Mouse (Mus musculus): ENCODE measurements around the gene Col1a2. TPM values are rescaled to one million over a fixed set of nuclear protein-coding genes. Genes with fewer than 3 reads are reported as not detected.
A peak's percentile ranks its signal among the peaks of the same experiment; 100 is the strongest.

Col1a2 gene
- polyA plus RNA-seq, 1 experiment = 144 TPM

- Histone ChIP-seq H3K27me3 (ENCODE audit: control insufficient read depth, insufficient read depth, insufficient read length) (no peaks in the 10 kb centered on the region), H3K79me3 (ENCODE audit: low read depth) (no peaks in the 10 kb centered on the region), H3K79me2 (ENCODE audit: control insufficient read depth, insufficient read depth) (no peaks in the 10 kb centered on the region), H3K36me3 (ENCODE audit: control insufficient read depth, insufficient read depth) (no peaks in the 10 kb centered on the region), H3ac (ENCODE audit: control insufficient read depth, insufficient read length, low read depth) (no peak overlapping the region), H3K4me3 (ENCODE audit: insufficient read depth, poor library complexity, severe bottlenecking) (no peak overlapping the region)
- TF ChIP-seq MAX (IDR thresholded peaks at IDR 0.05) (no peak), FOSL1 (IDR thresholded peaks at IDR 0.05; ENCODE audit: insufficient read depth, low read length, poor library complexity, severe bottlenecking) (no peak)
These were observed 65.8 kb downstream of the Col1a2 start for GRCm38 (mm10) chr6:4570412-4570811.

GRCm38 (mm10) chr6:4577756-4578155 is 73.1 kb downstream of the Col1a2 start:
- H3K79me3 ChIP-seq (ENCODE audit: low read depth) = no peaks in the 10 kb centered on the region
- TF ChIP-seq MYOD1 (IDR thresholded peaks at IDR 0.05; ENCODE audit: control insufficient read depth, insufficient read length, low read depth) (no peak), FOSL1 (IDR thresholded peaks at IDR 0.05; ENCODE audit: insufficient read depth, low read length, poor library complexity, severe bottlenecking) (no peak), CTCF (IDR thresholded peaks at IDR 0.05; ENCODE audit: control insufficient read depth, insufficient read depth, insufficient read length) (no peak), USF1 (IDR thresholded peaks at IDR 0.05; ENCODE audit: low read depth) (no peak), CEBPB (IDR thresholded peaks at IDR 0.05; ENCODE audit: low read depth) (no peak), MAX (IDR thresholded peaks at IDR 0.05) (no peak), MYOG (IDR thresholded peaks at IDR 0.05; ENCODE audit: control insufficient read depth, extremely low read depth, insufficient read length) (no peak)
- H3ac ChIP-seq (ENCODE audit: control insufficient read depth, insufficient read length, low read depth) = no peak overlapping the region
- H3K4me3 ChIP-seq (ENCODE audit: insufficient read depth, poor library complexity, severe bottlenecking) = no peak overlapping the region
- H3K36me3 ChIP-seq (ENCODE audit: control insufficient read depth, insufficient read depth) = no peaks in the 10 kb centered on the region
- H3K79me2 ChIP-seq (ENCODE audit: control insufficient read depth, insufficient read depth) = no peaks in the 10 kb centered on the region
- H3K27me3 ChIP-seq (ENCODE audit: control insufficient read depth, insufficient read depth, insufficient read length) = peaks cover 5% of the 10 kb centered on the region

- Histone ChIP-seq H3K36me3 (ENCODE audit: control insufficient read depth, insufficient read depth) (no peaks in the 10 kb centered on the region), H3K79me3 (ENCODE audit: low read depth) (no peaks in the 10 kb centered on the region), H3K79me2 (ENCODE audit: control insufficient read depth, insufficient read depth) (no peaks in the 10 kb centered on the region), H3ac (ENCODE audit: control insufficient read depth, insufficient read length, low read depth) (no peak overlapping the region), H3K27me3 (ENCODE audit: control insufficient read depth, insufficient read depth, insufficient read length) (peaks cover 5% of the 10 kb centered on the region), H3K4me3 (ENCODE audit: insufficient read depth, poor library complexity, severe bottlenecking) (no peak overlapping the region)
- TF ChIP-seq CEBPB (IDR thresholded peaks at IDR 0.05; ENCODE audit: low read depth) (peak; percentile 29), USF1 (IDR thresholded peaks at IDR 0.05; ENCODE audit: low read depth) (no peak), FOSL1 (IDR thresholded peaks at IDR 0.05; ENCODE audit: insufficient read depth, low read length, poor library complexity, severe bottlenecking) (no peak)
These were observed 73.7 kb downstream of the Col1a2 start for GRCm38 (mm10) chr6:4578343-4578742.

GRCm38 (mm10) chr6:4579620-4580019 is 75.0 kb downstream of the Col1a2 start:
- no peak overlapping the region for H3K4me3 ChIP-seq (ENCODE audit: insufficient read depth, poor library complexity, severe bottlenecking)
- TF ChIP-seq USF1 (IDR thresholded peaks at IDR 0.05; ENCODE audit: low read depth) (no peak), CTCF (IDR thresholded peaks at IDR 0.05; ENCODE audit: control insufficient read depth, insufficient read depth, insufficient read length) (no peak), MAX (IDR thresholded peaks at IDR 0.05) (no peak)
- no peaks in the 10 kb centered on the region for H3K79me3 ChIP-seq (ENCODE audit: low read depth)
- peaks cover 5% of the 10 kb centered on the region for H3K27me3 ChIP-seq (ENCODE audit: control insufficient read depth, insufficient read depth, insufficient read length)
- H3K36me3 ChIP-seq (ENCODE audit: control insufficient read depth, insufficient read depth) = no peaks in the 10 kb centered on the region
- no peaks in the 10 kb centered on the region for H3K79me2 ChIP-seq (ENCODE audit: control insufficient read depth, insufficient read depth)
- no peak overlapping the region for H3ac ChIP-seq (ENCODE audit: control insufficient read depth, insufficient read length, low read depth)

GRCm38 (mm10) chr6:4583485-4583884 is 78.9 kb downstream of the Col1a2 start:
- Histone ChIP-seq H3K36me3 (ENCODE audit: control insufficient read depth, insufficient read depth) (no peaks in the 10 kb centered on the region), H3K27me3 (ENCODE audit: control insufficient read depth, insufficient read depth, insufficient read length) (peaks cover 5% of the 10 kb centered on the region), H3ac (ENCODE audit: control insufficient read depth, insufficient read length, low read depth) (no peak overlapping the region), H3K79me3 (ENCODE audit: low read depth) (no peaks in the 10 kb centered on the region), H3K79me2 (ENCODE audit: control insufficient read depth, insufficient read depth) (no peaks in the 10 kb centered on the region), H3K4me3 (ENCODE audit: insufficient read depth, poor library complexity, severe bottlenecking) (no peak overlapping the region)
- TF ChIP-seq MAX (IDR thresholded peaks at IDR 0.05) (no peak), FOSL1 (IDR thresholded peaks at IDR 0.05; ENCODE audit: insufficient read depth, low read length, poor library complexity, severe bottlenecking) (no peak), MYOG (IDR thresholded peaks at IDR 0.05; ENCODE audit: control insufficient read depth, extremely low read depth, insufficient read length) (no peak), CTCF (IDR thresholded peaks at IDR 0.05; ENCODE audit: control insufficient read depth, insufficient read depth, insufficient read length) (no peak)

- H3K79me3 ChIP-seq (ENCODE audit: low read depth) = no peaks in the 10 kb centered on the region
- H3K79me2 ChIP-seq (ENCODE audit: control insufficient read depth, insufficient read depth) = no peaks in the 10 kb centered on the region
- no peak overlapping the region for H3ac ChIP-seq (ENCODE audit: control insufficient read depth, insufficient read length, low read depth)
- H3K27me3 ChIP-seq (ENCODE audit: control insufficient read depth, insufficient read depth, insufficient read length) = no peaks in the 10 kb centered on the region
- H3K36me3 ChIP-seq (ENCODE audit: control insufficient read depth, insufficient read depth) = no peaks in the 10 kb centered on the region
- TF ChIP-seq MYOG (IDR thresholded peaks at IDR 0.05; ENCODE audit: control insufficient read depth, extremely low read depth, insufficient read length) (no peak), CEBPB (IDR thresholded peaks at IDR 0.05; ENCODE audit: low read depth) (peak; percentile 92)
- H3K4me3 ChIP-seq (ENCODE audit: insufficient read depth, poor library complexity, severe bottlenecking) = no peak overlapping the region
These were observed 83.3 kb downstream of the Col1a2 start for GRCm38 (mm10) chr6:4587946-4588345.

- H3K79me2 ChIP-seq (ENCODE audit: control insufficient read depth, insufficient read depth) = no peaks in the 10 kb centered on the region
- H3K79me3 ChIP-seq (ENCODE audit: low read depth) = no peaks in the 10 kb centered on the region
- TF ChIP-seq MYOG (IDR thresholded peaks at IDR 0.05; ENCODE audit: control insufficient read depth, extremely low read depth, insufficient read length) = no peak
- TF ChIP-seq CEBPB (IDR thresholded peaks at IDR 0.05; ENCODE audit: low read depth) = no peak
- no peak for TF ChIP-seq CTCF (IDR thresholded peaks at IDR 0.05; ENCODE audit: control insufficient read depth, insufficient read depth, insufficient read length)
- no peak for TF ChIP-seq MAX (IDR thresholded peaks at IDR 0.05)
- no peak for TF ChIP-seq FOSL1 (IDR thresholded peaks at IDR 0.05; ENCODE audit: insufficient read depth, low read length, poor library complexity, severe bottlenecking)
- TF ChIP-seq MYOD1 (IDR thresholded peaks at IDR 0.05; ENCODE audit: control insufficient read depth, insufficient read length, low read depth) = no peak
- TF ChIP-seq USF1 (IDR thresholded peaks at IDR 0.05; ENCODE audit: low read depth) = no peak
- H3K27me3 ChIP-seq (ENCODE audit: control insufficient read depth, insufficient read depth, insufficient read length) = no peaks in the 10 kb centered on the region
- no peak overlapping the region for H3ac ChIP-seq (ENCODE audit: control insufficient read depth, insufficient read length, low read depth)
- H3K36me3 ChIP-seq (ENCODE audit: control insufficient read depth, insufficient read depth) = no peaks in the 10 kb centered on the region
- H3K4me3 ChIP-seq (ENCODE audit: insufficient read depth, poor library complexity, severe bottlenecking) = no peak overlapping the region
These were observed 84.1 kb downstream of the Col1a2 start for GRCm38 (mm10) chr6:4588722-4589121.

Data from C2C12 (cell line).